Mouse (Mus musculus) forebrain, embryonic 12.5 days (tissue): Measurements from ENCODE around the gene 1810010D01Rik. TPM values are rescaled to one million over a fixed set of nuclear protein-coding genes. Genes with fewer than 3 reads are reported as not detected.

Source experiments
- polyA plus RNA-seq: library from polyadenylated mRNA; unstranded; fragments of >200 nt; fragmentation: Nextera tagmentation; extraction: Ambion mirVana; gene quantifications from 2 replicates; pipeline ENCODE4 v1.2.1, GENCODE M21; 2016

1810010D01Rik gene
- polyA plus RNA-seq, 1 experiment from 2014 or later: 0.91 TPM

Other genes starting within 250 kb of the 1810010D01Rik start
- 4.8 and 5.2 TPM in 2 replicates for gene Tpcn2, start 75.9 kb upstream of the 1810010D01Rik start, polyA plus RNA-seq
- gene Mrgprf, start 92.7 kb upstream of the 1810010D01Rik start, polyA plus RNA-seq: 0.46 and 0.47 TPM in 2 replicates
- not detected in 2 replicates for gene Mrgprd, start 106.7 kb upstream of the 1810010D01Rik start, polyA plus RNA-seq